Mouse (Mus musculus) megakaryocyte, embryonic 14.5 days (primary cell): ENCODE results near the gene Faf2.

Source experiments
- FLI1 ChIP-seq: IDR thresholded peaks from 2 replicates; pipeline ENCODE4 v1.6.1; 2012; ENCODE audit warnings: low read length, inconsistent platforms, mixed read lengths
- GATA1 ChIP-seq: IDR thresholded peaks from 3 replicates; pipeline ENCODE4 v1.6.1; 2012; ENCODE audit warnings: mixed read lengths, low read length, inconsistent platforms, borderline replicate concordance

DNA sequence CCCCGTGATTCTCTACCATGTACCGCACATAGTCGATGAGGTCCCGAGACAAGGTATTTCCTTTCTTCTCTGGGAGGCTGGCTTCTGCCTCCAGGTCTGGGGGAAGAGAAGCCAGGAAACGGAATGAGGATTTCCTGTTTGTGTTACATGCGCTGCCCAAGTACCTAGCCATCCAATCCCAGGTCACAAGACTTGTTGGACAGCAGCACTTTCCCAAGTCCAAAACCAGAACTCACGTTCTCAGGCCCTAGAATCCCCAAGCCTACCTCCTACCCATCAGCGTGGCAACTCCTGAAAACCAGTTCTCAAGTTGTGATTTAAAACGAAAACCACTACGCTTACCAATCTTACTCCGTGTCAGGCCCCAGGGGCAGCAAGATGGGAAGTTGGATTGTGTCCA, 35.8 kb upstream of the Faf2 start:
- TF ChIP-seq GATA1 (no peak), FLI1 (no peak)
